Mouse (Mus musculus) intestine, embryonic 14.5 days (tissue): Measurements from ENCODE around the gene Lbhd2. TPM values are rescaled to one million over a fixed set of nuclear protein-coding genes. Genes with fewer than 3 reads are reported as not detected.

Experiments used
- ATAC-seq: fragments of 200-750 bp; cut with Nextera tagmentation; replicated peaks from 2 replicates; pipeline ENCODE4 v1.8.0; 2017; ENCODE audit warnings: low read depth, moderate number of reproducible peaks, moderate TSS enrichment, moderate library complexity; ENCODE audit not compliant: low FRiP score, low TSS enrichment
- DNase-seq: peaks from one replicate; pipeline ENCODE4 v3.0.0-alpha.2; 2018; ENCODE audit warnings: low spot score
- H3K27ac ChIP-seq: fragments of 300-500 bp; sonication (generic); 2 replicates; pipeline ENCODE4 v1.5.1; 2014; ENCODE audit warnings: low read depth, mild to moderate bottlenecking, control low read depth
- H3K27me3 ChIP-seq: fragments of 300-500 bp; sonication (generic); replicated peaks from 2 replicates; pipeline ENCODE4 v1.6.1; 2014; ENCODE audit warnings: low read length, control low read depth; ENCODE audit not compliant: control insufficient read depth, insufficient read depth
- H3K36me3 ChIP-seq: fragments of 300-500 bp; sonication (generic); 2 replicates; pipeline ENCODE4 v1.6.1; 2014; ENCODE audit warnings: low read length, control low read depth; ENCODE audit not compliant: control insufficient read depth, insufficient read depth
- H3K4me1 ChIP-seq: fragments of 300-500 bp; sonication (generic); replicated peaks from 2 replicates; pipeline ENCODE4 v1.6.1; 2014; ENCODE audit warnings: low read length, control low read depth, mixed read lengths; ENCODE audit not compliant: control insufficient read depth, insufficient read depth
- H3K4me2 ChIP-seq: fragments of 300-500 bp; sonication (generic); 2 replicates; pipeline ENCODE4 v1.6.1; 2014; ENCODE audit warnings: low read length
- H3K4me3 ChIP-seq: fragments of 300-500 bp; sonication (generic); 2 replicates; pipeline ENCODE4 v1.5.1; 2014; ENCODE audit warnings: low read depth, low read length, control low read depth, mixed read lengths
- H3K9ac ChIP-seq: fragments of 300-500 bp; sonication (generic); 2 replicates; pipeline ENCODE4 v1.6.1; 2014; ENCODE audit warnings: mild to moderate bottlenecking, low read length
- H3K9me3 ChIP-seq: fragments of 300-500 bp; sonication (generic); 2 replicates; pipeline ENCODE4 v1.6.1; 2016; ENCODE audit warnings: low read length, control low read depth; ENCODE audit not compliant: control insufficient read depth
- WGBS: fragments of 180-500 bp; shearing (Covaris S2); extraction: QIAGEN DNeasy Blood & Tissue Kit; methylation state at CpG from one replicate; pipeline ENCODE4 v1.1.7; 2014; 5-methylcytosine and 5-hydroxymethylcytosine counted together
- polyA plus RNA-seq: library from polyadenylated mRNA; unstranded; fragments of >200 nt; fragmentation: Nextera tagmentation; extraction: Ambion mirVana; gene quantifications from 2 replicates; pipeline ENCODE4 v1.2.1, GENCODE M21; 2014

The Lbhd2 gene
- polyA plus RNA-seq, 1 experiment from 2014 or later: 1.3 TPM

- peak overlapping the region; percentile 29; the same call in 1 of the 2 replicates for H3K27ac ChIP-seq
- DNase-seq (no peak), ATAC-seq (no peak)
- H3K36me3 ChIP-seq: no peaks in the 10 kb centered on the region
- H3K4me3 ChIP-seq: no peak overlapping the region
- no peak overlapping the region for H3K4me2 ChIP-seq
- no peaks in the 10 kb centered on the region for H3K27me3 ChIP-seq
- H3K9me3 ChIP-seq: no peaks in the 10 kb centered on the region
- WGBS: 78% methylated on average over 4 of the region's 4 CpGs
- no peak overlapping the region for H3K9ac ChIP-seq
- H3K4me1 ChIP-seq: peaks cover 7% of the 10 kb centered on the region
Observed at GRCm38 (mm10) chr12:111387146-111387545, 19.5 kb upstream of the Lbhd2 start.

- ATAC-seq (no peak), DNase-seq (no peak)
- H3K27me3 ChIP-seq: no peaks in the 10 kb centered on the region
- H3K4me1 ChIP-seq: no peaks in the 10 kb centered on the region
- H3K9ac ChIP-seq: no peak overlapping the region
- no peak overlapping the region for H3K4me2 ChIP-seq
- no peaks in the 10 kb centered on the region for H3K9me3 ChIP-seq
- 80% methylated on average over 6 of the region's 6 CpGs for WGBS
- H3K27ac ChIP-seq: no peak overlapping the region
- no peak overlapping the region for H3K4me3 ChIP-seq
- H3K36me3 ChIP-seq: no peaks in the 10 kb centered on the region
Observed at GRCm38 (mm10) chr12:111394008-111394407, 12.6 kb upstream of the Lbhd2 start.

- no peak for DNase-seq
- no peak for ATAC-seq
- Histone ChIP-seq H3K9me3 (no peaks in the 10 kb centered on the region), H3K4me1 (no peaks in the 10 kb centered on the region), H3K4me3 (no peak overlapping the region), H3K27ac (no peak overlapping the region), H3K36me3 (no peaks in the 10 kb centered on the region), H3K9ac (no peak overlapping the region), H3K27me3 (peaks cover 3% of the 10 kb centered on the region; the same call in 1 of the 2 replicates), H3K4me2 (no peak overlapping the region)
- 50% methylated on average over 5 of the region's 5 CpGs for WGBS
Observed at GRCm38 (mm10) chr12:111396997-111397396, 9.6 kb upstream of the Lbhd2 start.

GRCm38 (mm10) chr12:111401454-111402184 lies 5.0 kb upstream of the Lbhd2 start:
- no peaks in the 10 kb centered on the region for H3K9me3 ChIP-seq
- H3K27me3 ChIP-seq: peaks cover 13% of the 10 kb centered on the region
- no peak overlapping the region for H3K4me2 ChIP-seq
- no peak overlapping the region for H3K9ac ChIP-seq
- H3K4me1 ChIP-seq: peaks cover 3% of the 10 kb centered on the region; the same call in 1 of the 2 replicates
- H3K36me3 ChIP-seq: no peaks in the 10 kb centered on the region
- H3K27ac ChIP-seq: no peak overlapping the region
- WGBS: 19% methylated on average over 15 of the region's 15 CpGs
- no peak overlapping the region for H3K4me3 ChIP-seq
- DNase-seq: peak; percentile 89
- ATAC-seq: peak; percentile 45; the same call in 1 of the 2 replicates

- Histone ChIP-seq H3K4me3 (no peak overlapping the region), H3K27me3 (peaks cover 28% of the 10 kb centered on the region), H3K9ac (no peak overlapping the region), H3K36me3 (no peaks in the 10 kb centered on the region), H3K4me2 (no peak overlapping the region), H3K4me1 (peaks cover 9% of the 10 kb centered on the region; the same call in 1 of the 2 replicates), H3K27ac (no peak overlapping the region), H3K9me3 (no peaks in the 10 kb centered on the region)
- DNase-seq (no peak), ATAC-seq (no peak)
- WGBS: 47% methylated on average over 10 of the region's 10 CpGs
Observed at GRCm38 (mm10) chr12:111404880-111405279, 1.7 kb upstream of the Lbhd2 start.

GRCm38 (mm10) chr12:111409583-111409982 lies 3.0 kb downstream of the Lbhd2 start:
- peaks cover 21% of the 10 kb centered on the region for H3K27me3 ChIP-seq
- peaks cover 25% of the 10 kb centered on the region for H3K4me1 ChIP-seq
- no peak overlapping the region for H3K9ac ChIP-seq
- 32% methylated on average over 5 of the region's 5 CpGs for WGBS
- DNase-seq: no peak
- H3K9me3 ChIP-seq: no peaks in the 10 kb centered on the region
- no peak for ATAC-seq
- no peaks in the 10 kb centered on the region for H3K36me3 ChIP-seq
- no peak overlapping the region for H3K4me2 ChIP-seq
- H3K4me3 ChIP-seq: no peak overlapping the region
- H3K27ac ChIP-seq: no peak overlapping the region

- peaks cover 13% of the 10 kb centered on the region for H3K27me3 ChIP-seq
- H3K4me2 ChIP-seq: no peak overlapping the region
- H3K9me3 ChIP-seq: no peaks in the 10 kb centered on the region
- H3K9ac ChIP-seq: no peak overlapping the region
- WGBS: 78% methylated on average over 8 of the region's 8 CpGs
- peaks cover 20% of the 10 kb centered on the region for H3K4me1 ChIP-seq
- no peak overlapping the region for H3K4me3 ChIP-seq
- ATAC-seq: no peak
- H3K27ac ChIP-seq: no peak overlapping the region
- no peak for DNase-seq
- no peaks in the 10 kb centered on the region for H3K36me3 ChIP-seq
Observed at GRCm38 (mm10) chr12:111411631-111412355, 5.2 kb downstream of the Lbhd2 start.

GRCm38 (mm10) chr12:111412581-111413284 lies 6.1 kb downstream of the Lbhd2 start:
- Histone ChIP-seq H3K36me3 (no peaks in the 10 kb centered on the region), H3K4me3 (peak overlapping the region; percentile 20), H3K27me3 (peaks cover 6% of the 10 kb centered on the region; the same call in 1 of the 2 replicates), H3K27ac (peak overlapping the region; percentile 23), H3K9ac (0 out of 2 replicates have a peak overlapping the region, but pooled peaks have one; percentile 17), H3K4me2 (peak overlapping the region; percentile 46), H3K9me3 (no peaks in the 10 kb centered on the region), H3K4me1 (peaks cover 21% of the 10 kb centered on the region)
- ATAC-seq (no peak), DNase-seq (no peak)
- 18% methylated on average over 12 of the region's 12 CpGs for WGBS
